Mouse (Mus musculus): ENCODE results near the gene AI597479. TPM values are rescaled to one million over a fixed set of nuclear protein-coding genes. Genes with fewer than 3 reads are reported as not detected.

AI597479 gene
- polyA plus RNA-seq, 1 experiment, result 21.8 TPM

DNA sequence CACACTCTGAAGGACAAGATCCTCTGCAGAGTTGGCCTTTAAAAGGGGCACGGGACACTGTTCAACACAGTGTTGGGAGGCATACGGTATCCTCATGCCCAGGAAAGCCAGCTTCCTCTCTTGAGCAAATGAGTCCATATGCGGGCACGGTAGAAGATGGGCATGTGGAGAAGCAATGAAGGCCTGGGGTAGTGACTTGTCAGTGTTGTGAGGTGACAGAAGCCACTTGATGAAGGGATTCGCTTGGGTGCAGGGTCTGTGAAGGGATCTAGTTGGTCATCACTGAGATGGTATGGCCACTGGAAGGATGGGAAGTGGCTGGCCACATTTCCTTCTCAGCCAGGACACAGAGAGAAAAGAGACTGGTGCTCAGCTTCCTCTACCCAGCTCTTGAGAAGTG is 66.1 kb downstream of the AI597479 start:
- TF ChIP-seq POLR2A (IDR thresholded peaks at IDR 0.05; ENCODE audit: extremely low read depth, insufficient read depth, low read length) (no peak), CTCF (IDR thresholded peaks at IDR 0.05; ENCODE audit: extremely low read depth, insufficient read depth, low read length) (no peak)
- H3K4me1 ChIP-seq (ENCODE audit: control insufficient read depth, insufficient read depth, low read length), result peaks cover 7% of the 10 kb centered on the region
- no peak overlapping the region; the same call in 1 of the 2 replicates for H3K4me3 ChIP-seq (ENCODE audit: insufficient read depth, low read length)
- H3K27ac ChIP-seq (ENCODE audit: insufficient read depth, low read length), result no peak overlapping the region

Other genes with a start within 250 kb of the AI597479 start
- gene Mrps9, start 247.5 kb upstream of the AI597479 start, polyA plus RNA-seq (2012; rRNA removed), result 53.3 and 60.8 TPM in 2 replicates
- gene Gpr45, start 145.8 kb upstream of the AI597479 start, polyA plus RNA-seq (2012; rRNA removed), result 13.1 and 13.4 TPM in 2 replicates
- 37.2 and 37.4 TPM in 2 replicates for gene Tgfbrap1, start 73 bp upstream of the AI597479 start, polyA plus RNA-seq (2012; rRNA removed)
- gene Fhl2, start 98.3 kb downstream of the AI597479 start, polyA plus RNA-seq (2012; rRNA removed), result 88.7 and 98.5 TPM in 2 replicates